Comparison of ENCODE assay signal across 7 mouse cellular contexts in genomic region chr6:118454452-118454851, GRCm38 (mm10). TPM values are rescaled to one million over a fixed set of nuclear protein-coding genes. Genes with fewer than 3 reads are reported as not detected.
A peak's percentile ranks its signal among the peaks of the same experiment; 100 is the strongest.
DNase-seq lines count a peak whose midpoint lies in the region; ATAC-seq and TF ChIP-seq lines count a peak whose summit lies in the region.

No protein-coding gene starts in this region.

- H3K4me2 ChIP-seq in forebrain, embryonic 14.5 days (ENCODE audit: low read length), result peak overlapping the region; percentile 70
- H3K4me2 ChIP-seq in limb, embryonic 13.5 days (replicated peaks), result peak overlapping the region; percentile 73

- intact Hi-C loops in left cerebral cortex, adult 2 months (cut with DNase I), result no loop called here
- intact Hi-C loops in left cerebral cortex, postnatal 10 days (cut with DNase I), result no loop called here

- peak overlapping the region; percentile 92 for H3K4me3 ChIP-seq in left cerebral cortex, adult 2 months
- peak overlapping the region; percentile 62 for H3K4me3 ChIP-seq in forebrain, embryonic 14.5 days (ENCODE audit: low read depth, low read length)
- H3K4me3 ChIP-seq in limb, embryonic 13.5 days, result peak overlapping the region; percentile 76
- H3K4me3 ChIP-seq in small intestine, adult 2 months (ENCODE audit: low read depth, low read length), result peak overlapping the region; percentile 85

- H3K36me3 ChIP-seq in forebrain, embryonic 14.5 days (ENCODE audit: control insufficient read depth, insufficient read depth, low read length), result no peaks in the 10 kb centered on the region
- H3K36me3 ChIP-seq in limb, embryonic 13.5 days, result peaks cover 20% of the 10 kb centered on the region
- no peaks in the 10 kb centered on the region for H3K36me3 ChIP-seq in small intestine, adult 2 months (ENCODE audit: control insufficient read depth, insufficient read depth, low read length)

- ATAC-seq in forebrain, embryonic 14.5 days, result no peak
- no peak for ATAC-seq in limb, embryonic 13.5 days (ENCODE audit: low FRiP score, low read depth)

- H3K9me3 ChIP-seq in forebrain, embryonic 14.5 days (replicated peaks; ENCODE audit: control insufficient read depth, low read length), result no peaks in the 10 kb centered on the region
- no peaks in the 10 kb centered on the region for H3K9me3 ChIP-seq in limb, embryonic 13.5 days

- DNase-seq in left cerebral cortex, adult 2 months (ENCODE audit: extremely low spot score in 1 of 2, low spot score in 2 of 2), result peak in 1 of 2 experiments; percentile 33
- no peak for DNase-seq in left cerebral cortex, postnatal 10 days (ENCODE audit: extremely low spot score in 1 of 2, low spot score in 2 of 2)
- peak; percentile 14 for DNase-seq in adrenal gland, postnatal 14 days
- DNase-seq in forebrain, embryonic 14.5 days (ENCODE audit: low spot score), result no peak
- DNase-seq in gastrocnemius, adult 8-10 months (ENCODE audit: low spot score in 2 of 2), result no peak

- WGBS in forebrain, embryonic 14.5 days, result 44% methylated on average over 8 of the region's 8 CpGs
- WGBS in limb, embryonic 13.5 days, result 37% methylated on average over 8 of the region's 8 CpGs
- 32% methylated on average over 8 of the region's 8 CpGs for WGBS in small intestine, adult 2 months

- H3K27me3 ChIP-seq in forebrain, embryonic 14.5 days (replicated peaks; ENCODE audit: control insufficient read depth, insufficient read depth, low read length), result no peaks in the 10 kb centered on the region
- H3K27me3 ChIP-seq in limb, embryonic 13.5 days, result no peaks in the 10 kb centered on the region
- no peaks in the 10 kb centered on the region for H3K27me3 ChIP-seq in small intestine, adult 2 months (ENCODE audit: control insufficient read depth, insufficient read depth, low read length)

- H3K4me1 ChIP-seq in forebrain, embryonic 14.5 days (ENCODE audit: control insufficient read depth, insufficient read depth, low read length), result 0 out of 2 replicates have a peak, but pooled peaks cover 5% of the 10 kb centered on the region
- H3K4me1 ChIP-seq in limb, embryonic 13.5 days, result peaks cover 16% of the 10 kb centered on the region
- no peaks in the 10 kb centered on the region for H3K4me1 ChIP-seq in small intestine, adult 2 months (ENCODE audit: control insufficient read depth, insufficient read depth, insufficient read length, low read length)

- H3K27ac ChIP-seq in left cerebral cortex, adult 2 months, result peak overlapping the region; percentile 100
- peak overlapping the region; percentile 97; the same call in 1 of the 2 replicates for H3K27ac ChIP-seq in forebrain, embryonic 14.5 days (ENCODE audit: low read depth, low read length)
- H3K27ac ChIP-seq in limb, embryonic 13.5 days, result peak overlapping the region; percentile 95; the same call in 1 of the 2 replicates
- H3K27ac ChIP-seq in small intestine, adult 2 months (ENCODE audit: insufficient read depth, low read depth, low read length), result no peak overlapping the region

- TF ChIP-seq CTCF in left cerebral cortex, adult 2 months (IDR thresholded peaks at IDR 0.05), result no peak
- TF ChIP-seq CTCF in small intestine, adult 2 months (IDR thresholded peaks at IDR 0.05; ENCODE audit: extremely low read depth, insufficient read length, insufficient replicate concordance, low read depth, low read length), result no peak

- TF ChIP-seq POLR2A in small intestine, adult 2 months (IDR thresholded peaks at IDR 0.05; ENCODE audit: low read depth, low read length), result no peak

- H3K9ac ChIP-seq in forebrain, embryonic 14.5 days (ENCODE audit: low read length), result peak overlapping the region; percentile 89
- H3K9ac ChIP-seq in limb, embryonic 13.5 days, result peak overlapping the region; percentile 93

RNA-seq across cellular contexts. Expression of gene Zfp248, which starts 0.9 kb away (rescaled TPM):
- total RNA-seq in left cerebral cortex, adult 2 months (2021), result 10 to 100 TPM; 18.1 to 19.5 TPM
- total RNA-seq in left cerebral cortex, postnatal 10 days (2021), result 10 to 100 TPM; 18.2 TPM
- total RNA-seq in adrenal gland, postnatal 14 days (2021), result 3.2 and 3.5 TPM in 2 replicates
- 8.0 and 12.4 TPM in 2 replicates for polyA plus RNA-seq in forebrain, embryonic 14.5 days (2014; fragmentation: Nextera tagmentation; extraction: Ambion mirVana)
- 12.8 and 14.7 TPM in 2 replicates for polyA plus RNA-seq in limb, embryonic 13.5 days (2015; fragmentation: Nextera tagmentation; extraction: Ambion mirVana)
- polyA plus RNA-seq in small intestine, adult 2 months (2012; rRNA removed), result 0.10 and 0.15 TPM in 2 replicates
- 1 to 10 TPM; 1.2 to 1.6 (median 1.4) TPM for total RNA-seq in gastrocnemius, adult 8-10 months (2022)

RNA-seq across cellular contexts. Expression of gene Zfp9, which starts 24.7 kb away (rescaled TPM):
- 10 to 100 TPM; 16.8 to 19.3 TPM for total RNA-seq in left cerebral cortex, adult 2 months (2021)
- 10 to 100 TPM; 17.9 to 19.2 TPM for total RNA-seq in left cerebral cortex, postnatal 10 days (2021)
- 5.2 and 5.7 TPM in 2 replicates for total RNA-seq in adrenal gland, postnatal 14 days (2021)
- 7.7 and 9.2 TPM in 2 replicates for polyA plus RNA-seq in forebrain, embryonic 14.5 days (2014; fragmentation: Nextera tagmentation; extraction: Ambion mirVana)
- 17.8 and 19.1 TPM in 2 replicates for polyA plus RNA-seq in limb, embryonic 13.5 days (2015; fragmentation: Nextera tagmentation; extraction: Ambion mirVana)
- 0.17 and 0.29 TPM in 2 replicates for polyA plus RNA-seq in small intestine, adult 2 months (2012; rRNA removed)
- total RNA-seq in gastrocnemius, adult 8-10 months (2022), result 1 to 10 TPM; 7.7 to 9.5 (median 8.6) TPM

RNA-seq across cellular contexts. Expression of gene Bms1, which starts 35.2 kb away (rescaled TPM):
- total RNA-seq in left cerebral cortex, adult 2 months (2021), result 10 to 100 TPM; 28.7 to 31.2 TPM
- 10 to 100 TPM; 23.2 to 27.0 TPM for total RNA-seq in left cerebral cortex, postnatal 10 days (2021)
- 33.8 and 37.5 TPM in 2 replicates for total RNA-seq in adrenal gland, postnatal 14 days (2021)
- 17.3 and 21.0 TPM in 2 replicates for polyA plus RNA-seq in forebrain, embryonic 14.5 days (2014; fragmentation: Nextera tagmentation; extraction: Ambion mirVana)
- 37.4 and 42.4 TPM in 2 replicates for polyA plus RNA-seq in limb, embryonic 13.5 days (2015; fragmentation: Nextera tagmentation; extraction: Ambion mirVana)
- 0.65 and 1.4 TPM in 2 replicates for polyA plus RNA-seq in small intestine, adult 2 months (2012; rRNA removed)
- total RNA-seq in gastrocnemius, adult 8-10 months (2022), result 10 to 100 TPM; 20.7 to 25.5 (median 24.0) TPM
